Mouse (Mus musculus) heart, postnatal 0 days (tissue): ENCODE data around the gene Fjx1. TPM values are rescaled to one million over a fixed set of nuclear protein-coding genes. Genes with fewer than 3 reads are reported as not detected.

Source experiments
- ATAC-seq: fragments of 200-750 bp; cut with Nextera tagmentation; 2 replicates; pipeline ENCODE4 v1.8.0; 2017; ENCODE audit warnings: low read depth, moderate number of reproducible peaks, moderate library complexity; ENCODE audit not compliant: insufficient read depth
- DNase-seq: peaks from one replicate; pipeline ENCODE4 v3.0.0-alpha.2; 2016; ENCODE audit warnings: low spot score
- H3K27ac ChIP-seq: fragments of 300-500 bp; sonication (generic); 2 replicates; pipeline ENCODE4 v1.5.1; 2014; ENCODE audit warnings: low read depth, mild to moderate bottlenecking
- H3K27me3 ChIP-seq: fragments of 300-500 bp; sonication (generic); 2 replicates; pipeline ENCODE4 v1.6.1; 2014; ENCODE audit warnings: low read length, mixed read lengths; ENCODE audit not compliant: control insufficient read depth, insufficient read depth
- H3K36me3 ChIP-seq: fragments of 300-500 bp; sonication (generic); replicated peaks from 2 replicates; pipeline ENCODE4 v1.6.1; 2014; ENCODE audit warnings: low read length, mixed read lengths; ENCODE audit not compliant: control insufficient read depth, insufficient read depth
- H3K4me1 ChIP-seq: fragments of 300-500 bp; sonication (generic); 2 replicates; pipeline ENCODE4 v1.6.1; 2014; ENCODE audit warnings: antibody characterized with exemption; ENCODE audit not compliant: control insufficient read depth, insufficient read depth
- H3K4me2 ChIP-seq: fragments of 300-500 bp; sonication (generic); 2 replicates; pipeline ENCODE4 v1.6.1; 2014; ENCODE audit warnings: low read depth, mild to moderate bottlenecking, low read length, moderate library complexity
- H3K4me3 ChIP-seq: fragments of 300-500 bp; sonication (generic); 2 replicates; pipeline ENCODE4 v1.5.1; 2014; ENCODE audit warnings: low read depth, low read length
- H3K9ac ChIP-seq: fragments of 300-500 bp; sonication (generic); replicated peaks from 2 replicates; pipeline ENCODE4 v1.6.1; 2014; ENCODE audit warnings: low read depth, low read length, mixed read lengths
- H3K9me3 ChIP-seq: fragments of 300-500 bp; sonication (generic); replicated peaks from 2 replicates; pipeline ENCODE4 v1.6.1; 2016; ENCODE audit warnings: low read length; ENCODE audit not compliant: control insufficient read depth
- CTCF ChIP-seq: IDR thresholded peaks from 2 replicates; pipeline ENCODE4 v1.5.1; 2016; ENCODE audit warnings: antibody characterized with exemption, control low read depth, low read depth
- EP300 ChIP-seq: IDR thresholded peaks from 2 replicates; pipeline ENCODE4 v1.6.1; 2016; ENCODE audit warnings: antibody characterized with exemption, low read depth
- WGBS: fragments of 180-500 bp; shearing (Covaris S2); extraction: QIAGEN DNeasy Blood & Tissue Kit; methylation state at CpG from one replicate; pipeline ENCODE4 v1.1.7; 2014; 5-methylcytosine and 5-hydroxymethylcytosine counted together
- polyA plus RNA-seq: library from polyadenylated mRNA; unstranded; fragments of >200 nt; fragmentation: Nextera tagmentation; extraction: Ambion mirVana; gene quantifications from 2 replicates; pipeline ENCODE4 v1.2.1, GENCODE M21; 2015
- total RNA-seq: library from RNA; depleted of rRNA; stranded (reverse); fragments of >200 nt; gene quantifications from 2 replicates; pipeline ENCODE4 v1.2.3, GENCODE M21; 2014; ENCODE audit warnings: low replicate concordance

The Fjx1 gene
- total and polyA plus RNA-seq, 2 experiments from 2014 or later, result 0.74 to 2.7 TPM

DNA sequence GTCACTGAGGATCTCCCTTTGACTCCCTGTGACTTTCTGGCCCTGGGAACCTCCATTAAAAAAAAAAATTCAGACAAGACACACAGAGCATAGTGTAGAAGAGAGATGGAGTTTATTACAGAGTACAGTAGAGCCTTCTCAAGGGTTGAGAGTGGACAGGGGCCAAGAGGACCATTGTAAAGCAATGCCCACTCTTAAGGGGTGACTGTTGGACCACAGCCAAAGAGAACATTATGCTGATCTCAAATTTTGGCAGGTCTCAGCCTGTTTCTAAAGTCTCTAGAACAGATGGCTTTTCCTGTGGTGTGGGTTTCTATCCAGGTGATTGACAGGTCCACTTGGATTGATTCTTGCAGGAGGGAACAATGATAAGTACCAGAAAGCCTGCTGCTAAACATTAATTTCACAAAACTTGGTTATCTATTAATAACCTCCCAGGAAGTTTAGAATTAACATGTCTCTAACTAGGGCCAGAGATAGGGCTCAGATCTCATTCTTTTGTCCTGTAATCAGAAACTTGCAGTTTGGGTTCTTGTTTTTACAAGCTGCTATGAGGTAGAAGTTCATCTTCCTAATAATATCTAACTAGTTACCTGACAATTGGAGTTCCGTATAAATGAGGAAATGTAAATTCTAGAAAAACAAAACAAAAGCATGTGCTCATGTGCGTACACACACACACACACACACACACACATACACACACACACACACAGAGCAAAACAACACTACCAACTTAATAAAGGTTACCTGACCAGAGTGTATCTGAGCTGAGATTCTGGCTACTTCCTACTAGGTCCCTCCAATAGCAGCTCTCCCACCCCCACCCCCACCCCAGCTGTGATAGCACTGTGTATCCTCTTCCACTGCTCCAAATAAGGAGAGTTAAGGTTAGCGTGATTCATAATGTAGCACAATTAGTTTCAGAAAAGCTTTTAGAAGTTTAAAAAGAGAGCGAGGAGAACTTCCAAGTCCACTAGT is 45.7 kb downstream of the Fjx1 start:
- TF ChIP-seq EP300, result no peak
- TF ChIP-seq CTCF, result no peak
- no peak overlapping the region for H3K27ac ChIP-seq
- H3K4me3 ChIP-seq, result 0 out of 2 replicates have a peak overlapping the region, but pooled peaks have one; percentile 16
- H3K9me3 ChIP-seq, result no peaks in the 10 kb centered on the region
- 58% methylated on average over 4 of the region's 4 CpGs for WGBS
- DNase-seq (no peak), ATAC-seq (no peak)
- no peak overlapping the region for H3K9ac ChIP-seq
- no peaks in the 10 kb centered on the region for H3K36me3 ChIP-seq
- peak overlapping the region; percentile 31 for H3K4me2 ChIP-seq
- no peaks in the 10 kb centered on the region for H3K27me3 ChIP-seq
- H3K4me1 ChIP-seq, result 0 out of 2 replicates have a peak, but pooled peaks cover 7% of the 10 kb centered on the region

DNA sequence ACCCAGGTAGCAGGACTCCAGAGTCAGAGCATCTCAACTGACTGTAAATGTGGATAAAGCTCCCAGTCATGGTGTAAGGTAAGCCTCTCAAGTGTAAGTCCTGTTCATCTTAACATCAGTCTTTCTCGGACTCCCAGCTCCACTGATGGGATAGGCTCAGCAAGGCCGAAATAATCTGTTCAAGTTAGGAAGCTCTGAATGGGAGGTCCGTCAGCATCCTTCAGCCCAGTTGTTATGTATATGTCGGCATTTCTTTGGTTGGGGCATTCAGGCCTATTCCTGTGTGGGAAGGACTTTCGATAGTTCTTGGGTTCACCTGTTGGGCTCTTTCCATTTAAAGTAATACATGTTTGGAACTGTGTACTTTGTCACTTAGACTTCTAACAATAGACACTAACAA is 48.3 kb downstream of the Fjx1 start:
- H3K9ac ChIP-seq, result no peak overlapping the region
- H3K9me3 ChIP-seq, result no peaks in the 10 kb centered on the region
- 86% methylated on average over 5 of the region's 5 CpGs for WGBS
- TF ChIP-seq EP300 (no peak), CTCF (no peak)
- no peak overlapping the region for H3K4me3 ChIP-seq
- ATAC-seq (no peak), DNase-seq (no peak)
- H3K36me3 ChIP-seq, result no peaks in the 10 kb centered on the region
- no peak overlapping the region for H3K27ac ChIP-seq
- no peaks in the 10 kb centered on the region for H3K27me3 ChIP-seq
- no peak overlapping the region for H3K4me2 ChIP-seq
- H3K4me1 ChIP-seq, result peaks cover 26% of the 10 kb centered on the region

DNA sequence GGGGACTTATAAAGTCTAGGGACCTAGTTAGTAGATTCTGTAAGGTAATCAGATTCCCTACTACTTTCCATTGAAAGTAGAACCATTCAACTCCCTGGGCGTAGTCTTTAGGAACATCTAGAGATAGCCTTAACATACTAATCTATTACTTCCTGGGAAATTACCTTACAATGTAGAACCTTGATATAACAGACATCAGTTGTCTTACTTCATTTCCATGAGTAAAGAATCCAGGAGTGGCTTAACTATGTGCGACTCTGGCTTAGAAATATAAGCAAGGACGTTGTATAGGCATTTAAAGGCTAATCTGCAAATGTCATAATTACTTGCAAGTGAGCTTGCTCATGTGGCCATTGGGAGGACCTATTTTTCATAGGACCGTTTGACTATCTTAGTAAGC is 49.0 kb downstream of the Fjx1 start:
- Histone ChIP-seq H3K27ac (no peak overlapping the region), H3K36me3 (no peaks in the 10 kb centered on the region), H3K27me3 (no peaks in the 10 kb centered on the region), H3K4me2 (no peak overlapping the region), H3K4me3 (no peak overlapping the region), H3K4me1 (peaks cover 28% of the 10 kb centered on the region), H3K9ac (no peak overlapping the region), H3K9me3 (no peaks in the 10 kb centered on the region)
- DNase-seq (no peak), ATAC-seq (no peak)
- no peak for TF ChIP-seq CTCF
- no peak for TF ChIP-seq EP300
- 81% methylated on average over 4 of the region's 4 CpGs for WGBS

DNA sequence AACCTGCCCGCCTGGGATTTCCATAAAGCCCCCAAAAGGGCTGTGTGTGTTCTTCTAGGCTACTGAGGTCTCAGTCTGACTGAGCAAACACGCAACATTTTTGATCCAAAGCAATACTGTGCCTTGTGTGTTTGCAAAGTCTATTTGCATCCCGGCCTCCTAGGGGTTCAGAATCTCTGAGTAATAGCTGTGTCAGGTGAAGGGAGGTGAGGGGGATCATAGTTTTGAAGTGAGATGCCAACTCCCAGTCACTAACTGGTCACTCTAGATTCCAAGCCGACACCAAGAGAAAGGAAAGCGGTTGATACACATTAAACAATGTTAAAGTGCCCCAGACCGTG is 51.0 kb downstream of the Fjx1 start:
- Histone ChIP-seq H3K9me3 (no peaks in the 10 kb centered on the region), H3K4me2 (peak overlapping the region; percentile 86), H3K36me3 (no peaks in the 10 kb centered on the region), H3K4me1 (peaks cover 33% of the 10 kb centered on the region), H3K9ac (peak overlapping the region; percentile 86), H3K27me3 (no peaks in the 10 kb centered on the region), H3K4me3 (peak overlapping the region; percentile 66), H3K27ac (peak overlapping the region; percentile 97)
- DNase-seq (no peak), ATAC-seq (0 out of 2 replicates have a peak, but pooled peaks have one; percentile 5)
- no peak for TF ChIP-seq EP300
- TF ChIP-seq CTCF, result no peak
- 19% methylated on average over 6 of the region's 6 CpGs for WGBS

DNA sequence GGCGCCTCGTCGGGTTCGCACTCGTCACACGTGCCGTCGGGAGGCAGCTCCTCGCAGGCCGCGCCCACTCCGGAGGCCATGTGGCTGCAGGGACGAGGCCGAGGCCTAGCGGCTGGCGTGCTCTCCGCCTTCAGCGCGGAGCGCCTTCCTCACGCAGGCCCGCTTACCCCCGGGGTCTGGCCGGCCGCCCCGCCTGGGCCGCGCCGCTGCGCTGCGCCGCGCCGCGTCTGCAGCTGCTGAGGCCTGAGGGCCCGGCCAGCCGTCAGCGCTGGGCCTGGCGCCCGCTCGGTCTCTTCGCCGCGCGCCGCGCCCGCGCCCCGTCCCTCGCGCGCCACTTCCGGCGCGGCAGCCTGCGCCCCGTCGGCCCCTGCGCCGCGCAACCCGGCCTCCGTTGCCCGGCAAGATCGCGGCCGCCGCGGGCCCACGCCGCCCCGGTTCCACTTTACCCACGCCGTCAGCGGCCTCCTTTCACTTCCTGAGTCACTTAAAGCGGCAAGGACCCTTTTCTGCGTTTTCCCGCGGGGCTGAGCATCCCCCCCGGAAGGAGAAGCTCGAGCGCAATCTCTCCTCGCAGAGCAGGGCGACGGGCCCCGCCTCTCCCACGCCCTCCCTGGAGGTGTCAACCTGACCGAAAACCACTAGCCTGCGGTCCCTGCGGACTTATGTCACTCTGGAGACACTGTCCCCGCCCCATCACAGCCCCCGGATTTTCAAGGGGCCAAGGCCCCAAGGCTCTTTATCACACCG is 51.5 kb downstream of the Fjx1 start:
- ATAC-seq (peak; percentile 90), DNase-seq (peak; percentile 84)
- Histone ChIP-seq H3K27ac (peak overlapping the region; percentile 97), H3K9me3 (no peaks in the 10 kb centered on the region), H3K4me2 (peak overlapping the region; percentile 86), H3K27me3 (no peaks in the 10 kb centered on the region), H3K36me3 (no peaks in the 10 kb centered on the region), H3K9ac (peak overlapping the region; percentile 86), H3K4me3 (peak overlapping the region; percentile 66), H3K4me1 (peaks cover 32% of the 10 kb centered on the region)
- under 1% methylated on average over 62 of the region's 94 CpGs for WGBS
- no peak for TF ChIP-seq EP300
- no peak for TF ChIP-seq CTCF
